Mouse (Mus musculus): ENCODE data around the gene Pik3r4. TPM values are rescaled to one million over a fixed set of nuclear protein-coding genes. Genes with fewer than 3 reads are reported as not detected.
A peak's percentile ranks its signal among the peaks of the same experiment; 100 is the strongest.

Gene Pik3r4
- polyA plus RNA-seq, 1 experiment from 2014 or later, result 20.5 TPM

DNA sequence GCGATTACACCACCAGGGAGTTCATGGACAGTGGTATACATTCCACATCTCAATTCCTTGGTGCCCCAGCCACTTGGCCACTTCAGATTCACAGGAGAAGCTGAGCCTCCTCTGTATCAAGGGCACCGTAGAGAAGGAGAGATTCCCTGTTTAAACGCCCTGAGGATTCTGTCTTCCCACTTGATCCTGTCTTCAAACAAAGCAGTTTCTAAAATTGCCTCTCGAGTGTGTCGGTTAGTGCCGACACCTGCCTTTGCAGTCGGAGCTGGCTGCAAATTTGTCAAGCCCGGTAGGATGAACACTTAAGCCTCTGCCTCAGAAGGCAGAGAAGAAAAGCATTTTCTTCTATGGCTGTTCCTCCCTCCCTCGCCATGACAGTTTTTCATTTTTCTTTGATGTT is 50.3 kb downstream of the Pik3r4 start:
- Histone ChIP-seq H3K36me3 (replicated peaks; ENCODE audit: control insufficient read depth, insufficient read depth) (peaks cover 9% of the 10 kb centered on the region), H3K27me3 (ENCODE audit: control insufficient read depth, insufficient read depth, low read length) (no peaks in the 10 kb centered on the region), H3K27ac (no peak overlapping the region), H3K4me3 (replicated peaks; ENCODE audit: low read length) (no peak overlapping the region), H3K4me1 (replicated peaks; ENCODE audit: control insufficient read depth, insufficient read depth, low read length) (no peaks in the 10 kb centered on the region), H3K9me3 (ENCODE audit: control insufficient read depth, low read length) (no peaks in the 10 kb centered on the region), H3K4me2 (replicated peaks) (no peak overlapping the region), H3K9ac (no peak overlapping the region)
- ATAC-seq (ENCODE audit: low FRiP score), result no peak
- WGBS, result 87% methylated on average over 9 of the region's 9 CpGs
- DNase-seq (ENCODE audit: low spot score), result no peak

DNA sequence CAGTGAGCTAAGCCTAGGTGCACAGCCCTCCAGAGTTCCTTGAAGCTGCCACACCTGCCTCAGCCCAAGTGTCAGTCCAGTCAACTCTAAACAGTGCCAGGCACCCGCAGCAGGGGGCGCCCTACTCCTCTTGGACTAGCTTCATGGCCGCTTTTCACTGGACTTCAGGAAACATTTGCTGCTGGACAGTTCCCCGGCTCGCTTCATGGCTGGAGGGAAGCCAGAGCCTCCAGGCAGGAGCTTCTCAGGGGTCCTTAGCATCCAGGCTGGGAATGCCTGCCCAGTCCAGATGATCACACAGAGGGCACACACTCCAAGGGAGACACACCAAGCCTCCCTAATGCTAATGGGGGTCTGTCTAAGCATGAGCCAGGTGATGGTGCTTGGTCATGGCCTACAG is 51.1 kb downstream of the Pik3r4 start:
- H3K4me2 ChIP-seq (replicated peaks), result no peak overlapping the region
- no peaks in the 10 kb centered on the region for H3K4me1 ChIP-seq (replicated peaks; ENCODE audit: control insufficient read depth, insufficient read depth, low read length)
- DNase-seq (ENCODE audit: low spot score) (peak; percentile 83), ATAC-seq (ENCODE audit: low FRiP score) (no peak)
- H3K27me3 ChIP-seq (ENCODE audit: control insufficient read depth, insufficient read depth, low read length), result no peaks in the 10 kb centered on the region
- 12% methylated on average over 5 of the region's 5 CpGs for WGBS
- no peaks in the 10 kb centered on the region for H3K9me3 ChIP-seq (ENCODE audit: control insufficient read depth, low read length)
- no peak overlapping the region for H3K27ac ChIP-seq
- H3K4me3 ChIP-seq (replicated peaks; ENCODE audit: low read length), result no peak overlapping the region
- no peak overlapping the region for H3K9ac ChIP-seq
- peaks cover 1% of the 10 kb centered on the region; the same call in 1 of the 2 replicates for H3K36me3 ChIP-seq (replicated peaks; ENCODE audit: control insufficient read depth, insufficient read depth)

DNA sequence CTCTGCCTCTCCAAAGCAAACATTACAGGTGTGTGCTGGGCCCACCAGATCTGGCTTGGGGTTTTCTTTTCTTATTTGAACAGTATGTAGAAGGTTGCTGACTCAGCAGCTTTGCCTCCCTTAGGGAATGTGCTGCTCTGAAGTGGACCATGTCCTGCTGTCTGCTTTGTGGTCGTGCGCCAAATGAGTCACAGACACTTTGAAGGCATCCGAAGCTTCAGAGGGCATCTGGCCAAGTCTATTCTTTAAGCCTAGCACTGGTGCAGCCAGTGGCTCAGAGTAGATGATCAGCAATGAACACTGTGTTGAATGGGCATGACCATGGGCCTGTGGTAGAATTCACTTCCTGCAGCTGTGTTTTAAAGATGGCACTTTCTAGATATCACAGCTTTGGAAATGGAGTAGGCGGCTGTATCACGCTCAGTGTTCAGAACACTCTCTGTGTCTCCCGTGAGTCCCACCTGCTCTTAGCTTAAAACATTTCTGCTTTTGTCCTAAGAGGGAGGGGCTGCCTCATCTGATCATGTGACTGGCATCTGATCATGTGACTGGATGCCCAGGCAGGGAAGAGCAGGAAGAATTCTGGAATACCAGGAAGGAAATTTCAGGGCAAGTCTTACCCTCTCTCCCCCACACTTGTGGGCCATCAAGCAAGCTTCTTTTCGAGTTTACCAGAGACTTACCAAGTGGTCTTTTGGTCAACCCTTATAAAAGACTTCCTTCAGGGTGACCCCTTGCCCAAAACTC is 54.2 kb downstream of the Pik3r4 start:
- H3K4me2 ChIP-seq (replicated peaks), result no peak overlapping the region
- 85% methylated on average over 7 of the region's 7 CpGs for WGBS
- no peak overlapping the region for H3K27ac ChIP-seq
- no peaks in the 10 kb centered on the region for H3K4me1 ChIP-seq (replicated peaks; ENCODE audit: control insufficient read depth, insufficient read depth, low read length)
- ATAC-seq (ENCODE audit: low FRiP score) (no peak), DNase-seq (ENCODE audit: low spot score) (no peak)
- H3K4me3 ChIP-seq (replicated peaks; ENCODE audit: low read length), result no peak overlapping the region
- H3K27me3 ChIP-seq (ENCODE audit: control insufficient read depth, insufficient read depth, low read length), result no peaks in the 10 kb centered on the region
- no peaks in the 10 kb centered on the region for H3K9me3 ChIP-seq (ENCODE audit: control insufficient read depth, low read length)
- no peak overlapping the region for H3K9ac ChIP-seq
- H3K36me3 ChIP-seq (replicated peaks; ENCODE audit: control insufficient read depth, insufficient read depth), result no peaks in the 10 kb centered on the region

DNA sequence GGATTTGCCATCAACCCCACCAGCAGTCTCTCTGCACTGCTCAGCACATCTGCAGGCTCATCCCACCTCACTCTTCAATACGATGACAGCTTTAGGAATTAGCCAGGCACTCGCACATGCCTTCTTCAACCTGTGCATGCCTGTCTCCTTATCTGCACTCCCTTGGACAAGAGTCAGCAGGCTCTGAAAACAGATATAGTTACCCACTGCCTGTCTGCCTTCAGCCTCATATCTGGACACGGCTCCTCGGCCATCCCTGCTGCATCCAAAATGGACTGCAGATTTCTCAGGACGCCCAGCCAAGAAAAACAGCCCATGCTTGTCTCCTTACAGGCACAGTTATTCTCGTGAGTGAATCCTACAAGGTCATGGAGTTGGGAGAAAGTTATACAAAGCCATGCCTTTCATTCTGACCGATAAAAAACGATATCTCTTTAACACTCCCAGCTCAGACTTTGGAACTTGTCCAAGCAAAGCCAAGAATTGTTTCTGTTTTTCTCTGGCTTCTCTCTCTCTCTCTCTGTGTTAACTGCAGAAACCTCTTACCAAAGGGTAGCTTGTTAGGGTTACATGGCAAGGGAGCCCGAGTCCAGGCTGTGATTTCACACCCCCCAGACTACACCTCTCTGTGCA is 55.1 kb downstream of the Pik3r4 start:
- H3K27ac ChIP-seq, result no peak overlapping the region
- no peaks in the 10 kb centered on the region for H3K4me1 ChIP-seq (replicated peaks; ENCODE audit: control insufficient read depth, insufficient read depth, low read length)
- no peak overlapping the region for H3K9ac ChIP-seq
- H3K4me3 ChIP-seq (replicated peaks; ENCODE audit: low read length), result no peak overlapping the region
- DNase-seq (ENCODE audit: low spot score), result no peak
- H3K36me3 ChIP-seq (replicated peaks; ENCODE audit: control insufficient read depth, insufficient read depth), result no peaks in the 10 kb centered on the region
- 72% methylated on average over 9 of the region's 9 CpGs for WGBS
- ATAC-seq (ENCODE audit: low FRiP score), result no peak
- no peaks in the 10 kb centered on the region for H3K9me3 ChIP-seq (ENCODE audit: control insufficient read depth, low read length)
- H3K4me2 ChIP-seq (replicated peaks), result no peak overlapping the region
- H3K27me3 ChIP-seq (ENCODE audit: control insufficient read depth, insufficient read depth, low read length), result no peaks in the 10 kb centered on the region

DNA sequence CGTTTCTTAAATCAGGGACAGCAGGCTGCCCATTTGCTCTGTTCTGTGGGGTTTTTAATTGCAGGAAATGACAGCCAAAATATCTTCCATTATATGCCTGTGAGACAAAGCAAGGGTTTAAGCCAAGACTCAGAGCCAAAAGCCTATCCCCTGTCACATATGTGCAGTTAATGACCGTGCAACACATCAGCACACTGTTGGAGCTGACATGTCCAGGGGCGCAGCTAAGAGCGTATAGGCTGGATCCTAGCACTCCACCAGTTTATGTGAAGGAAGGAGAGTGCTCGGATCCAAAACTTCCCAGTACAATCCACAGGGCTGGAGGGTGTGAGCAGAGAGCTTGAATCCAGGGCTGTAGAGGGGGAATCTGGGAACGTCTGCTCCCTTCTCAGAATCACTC is 57.9 kb downstream of the Pik3r4 start:
- no peak for DNase-seq (ENCODE audit: low spot score)
- Histone ChIP-seq H3K27me3 (ENCODE audit: control insufficient read depth, insufficient read depth, low read length) (no peaks in the 10 kb centered on the region), H3K9ac (no peak overlapping the region), H3K9me3 (ENCODE audit: control insufficient read depth, low read length) (no peaks in the 10 kb centered on the region), H3K4me1 (replicated peaks; ENCODE audit: control insufficient read depth, insufficient read depth, low read length) (no peaks in the 10 kb centered on the region), H3K36me3 (replicated peaks; ENCODE audit: control insufficient read depth, insufficient read depth) (no peaks in the 10 kb centered on the region), H3K27ac (no peak overlapping the region), H3K4me2 (replicated peaks) (no peak overlapping the region), H3K4me3 (replicated peaks; ENCODE audit: low read length) (no peak overlapping the region)
- WGBS, result 76% methylated on average over 6 of the region's 6 CpGs
- no peak for ATAC-seq (ENCODE audit: low FRiP score)

DNA sequence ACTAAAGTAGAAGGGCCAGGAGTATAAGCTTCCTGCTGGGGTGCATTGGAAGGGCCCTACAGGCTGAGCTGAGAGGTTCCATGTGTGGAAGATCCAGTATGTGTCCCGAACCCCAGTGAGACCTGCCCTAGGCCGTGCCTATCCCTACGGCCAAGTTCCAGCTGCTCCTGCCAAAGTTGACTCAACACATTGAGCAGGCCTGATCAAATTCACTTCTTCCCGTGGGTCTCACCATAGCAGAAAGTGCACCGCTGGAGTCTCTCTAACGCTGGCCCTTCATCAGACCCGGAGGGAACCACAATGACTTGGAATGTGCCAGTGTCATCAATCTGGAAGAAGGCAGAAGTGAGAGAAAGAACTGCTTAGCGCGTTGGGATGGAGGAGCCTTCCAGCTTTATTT is 59.2 kb downstream of the Pik3r4 start:
- no peak overlapping the region for H3K9ac ChIP-seq
- 64% methylated on average over 9 of the region's 9 CpGs for WGBS
- no peak for DNase-seq (ENCODE audit: low spot score)
- no peak overlapping the region for H3K4me2 ChIP-seq (replicated peaks)
- H3K36me3 ChIP-seq (replicated peaks; ENCODE audit: control insufficient read depth, insufficient read depth), result no peaks in the 10 kb centered on the region
- no peak overlapping the region for H3K27ac ChIP-seq
- ATAC-seq (ENCODE audit: low FRiP score), result no peak
- H3K4me3 ChIP-seq (replicated peaks; ENCODE audit: low read length), result no peak overlapping the region
- no peaks in the 10 kb centered on the region for H3K9me3 ChIP-seq (ENCODE audit: control insufficient read depth, low read length)
- no peaks in the 10 kb centered on the region for H3K4me1 ChIP-seq (replicated peaks; ENCODE audit: control insufficient read depth, insufficient read depth, low read length)
- no peaks in the 10 kb centered on the region for H3K27me3 ChIP-seq (ENCODE audit: control insufficient read depth, insufficient read depth, low read length)

DNA sequence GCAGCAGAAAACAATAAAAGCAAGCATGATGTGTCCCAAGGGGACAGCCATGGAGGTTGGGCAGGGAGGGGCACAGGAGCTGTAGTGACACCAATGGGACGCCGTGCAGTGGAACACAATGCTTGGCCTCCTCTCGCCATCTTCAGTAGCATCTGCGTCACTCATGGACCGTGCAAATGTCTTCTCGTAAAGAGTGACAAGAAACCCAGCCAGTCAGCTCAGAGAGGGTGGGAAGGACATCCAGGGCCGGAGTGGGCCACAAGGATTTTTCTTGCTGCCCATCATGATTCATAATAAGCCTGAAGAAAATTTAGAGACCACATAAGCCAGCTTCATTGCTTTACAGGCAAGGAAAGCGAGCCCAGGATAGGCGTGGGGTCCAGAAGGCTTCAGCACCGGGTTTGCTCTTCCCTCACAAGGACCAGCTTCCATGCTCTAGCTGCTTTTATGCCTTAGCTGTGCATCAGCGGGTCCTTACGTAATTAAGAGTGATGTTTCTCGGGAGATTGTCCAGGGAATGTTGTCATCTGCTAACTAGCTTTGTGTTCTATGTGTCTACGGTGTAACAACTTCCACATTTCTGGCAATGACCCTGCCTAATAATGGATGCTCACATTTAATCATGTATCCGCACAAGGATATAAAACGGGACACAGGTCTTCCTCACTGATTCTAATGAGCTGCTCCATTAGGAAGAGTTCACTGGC is 61.6 kb downstream of the Pik3r4 start:
- 71% methylated on average over 16 of the region's 16 CpGs for WGBS

DNA sequence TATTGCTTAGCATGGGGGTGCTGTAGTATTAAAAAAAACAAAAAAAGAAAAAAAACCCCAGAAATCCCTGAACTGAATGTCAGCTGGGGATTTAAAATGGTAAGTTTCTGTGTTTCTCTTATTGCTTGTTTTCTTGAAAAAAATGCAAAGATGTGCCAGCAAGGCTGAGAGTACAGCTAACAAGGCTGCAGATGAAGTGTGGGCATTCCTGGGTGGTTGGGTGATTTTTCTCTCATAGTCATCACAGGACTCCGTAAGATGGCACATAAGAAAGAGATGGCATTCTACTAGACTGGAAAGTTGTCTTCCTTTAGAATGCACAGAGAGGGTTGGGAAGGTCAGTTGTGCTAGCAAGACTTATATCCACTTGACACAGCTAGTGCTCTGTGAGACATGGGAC is 62.2 kb downstream of the Pik3r4 start:
- no peak overlapping the region for H3K9ac ChIP-seq
- H3K36me3 ChIP-seq (replicated peaks; ENCODE audit: control insufficient read depth, insufficient read depth), result no peaks in the 10 kb centered on the region
- no peaks in the 10 kb centered on the region for H3K9me3 ChIP-seq (ENCODE audit: control insufficient read depth, low read length)
- H3K27me3 ChIP-seq (ENCODE audit: control insufficient read depth, insufficient read depth, low read length), result no peaks in the 10 kb centered on the region
- WGBS, result 100% methylated on average over 1 of the region's 1 CpGs
- ATAC-seq (ENCODE audit: low FRiP score), result no peak
- no peak overlapping the region for H3K4me2 ChIP-seq (replicated peaks)
- DNase-seq (ENCODE audit: low spot score), result no peak
- H3K4me3 ChIP-seq (replicated peaks; ENCODE audit: low read length), result no peak overlapping the region
- H3K27ac ChIP-seq, result no peak overlapping the region
- no peaks in the 10 kb centered on the region for H3K4me1 ChIP-seq (replicated peaks; ENCODE audit: control insufficient read depth, insufficient read depth, low read length)

More for the DNA sequence above, 61.6 kb downstream of the Pik3r4 start:
- DNase-seq (ENCODE audit: low spot score), result no peak
- Histone ChIP-seq H3K4me1 (replicated peaks; ENCODE audit: control insufficient read depth, insufficient read depth, low read length) (no peaks in the 10 kb centered on the region), H3K36me3 (replicated peaks; ENCODE audit: control insufficient read depth, insufficient read depth) (no peaks in the 10 kb centered on the region), H3K27me3 (ENCODE audit: control insufficient read depth, insufficient read depth, low read length) (no peaks in the 10 kb centered on the region), H3K4me2 (replicated peaks) (no peak overlapping the region), H3K9ac (no peak overlapping the region), H3K4me3 (replicated peaks; ENCODE audit: low read length) (no peak overlapping the region), H3K27ac (no peak overlapping the region), H3K9me3 (ENCODE audit: control insufficient read depth, low read length) (no peaks in the 10 kb centered on the region)
- ATAC-seq (ENCODE audit: low FRiP score), result no peak

DNA sequence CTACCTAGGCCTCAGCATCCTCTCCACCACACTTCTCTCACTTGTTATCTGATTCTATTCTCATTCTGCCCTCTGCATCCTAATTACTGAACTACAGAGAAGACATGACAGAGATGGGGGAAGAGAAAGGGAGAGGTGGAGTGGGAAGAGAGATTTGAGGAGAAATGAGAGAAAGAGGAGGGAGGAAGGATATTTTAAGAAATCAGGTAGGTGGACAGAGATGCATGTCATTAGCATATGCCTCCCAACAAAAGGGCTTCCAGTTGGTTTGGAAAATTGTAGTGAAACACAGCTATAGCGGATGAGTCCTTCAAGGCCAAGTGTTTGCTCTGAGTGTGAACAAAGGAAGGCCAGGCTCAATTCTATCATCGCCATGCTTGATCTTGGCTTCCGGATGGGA is 69.3 kb downstream of the Pik3r4 start:
- Histone ChIP-seq H3K9ac (no peak overlapping the region), H3K4me3 (replicated peaks; ENCODE audit: low read length) (no peak overlapping the region), H3K4me2 (replicated peaks) (no peak overlapping the region), H3K27me3 (ENCODE audit: control insufficient read depth, insufficient read depth, low read length) (no peaks in the 10 kb centered on the region), H3K27ac (no peak overlapping the region), H3K36me3 (replicated peaks; ENCODE audit: control insufficient read depth, insufficient read depth) (no peaks in the 10 kb centered on the region), H3K4me1 (replicated peaks; ENCODE audit: control insufficient read depth, insufficient read depth, low read length) (no peaks in the 10 kb centered on the region), H3K9me3 (ENCODE audit: control insufficient read depth, low read length) (no peaks in the 10 kb centered on the region)
- ATAC-seq (ENCODE audit: low FRiP score) (no peak), DNase-seq (ENCODE audit: low spot score) (no peak)
- WGBS, result 93% methylated on average over 3 of the region's 3 CpGs
